Mouse (Mus musculus): ENCODE measurements at regions not wholly inside any gene's neighbourhood (a gene's known extent, or its start where the extent isn't known, plus 50 kb on each side); places are given as distances from the start of the nearest gene placed in this dataset.

GRCm38 (mm10) chr5:62939050-62939449 is 125.4 kb downstream of the Dthd1 start:
- peak in 1 of 2 experiments; percentile 33 for DNase-seq (ENCODE audit: low spot score in 2 of 2)
